Mouse (Mus musculus): ENCODE results near the gene Gm28553. TPM values are rescaled to one million over a fixed set of nuclear protein-coding genes. Genes with fewer than 3 reads are reported as not detected.
"Not testable (repeated sequence)": the region's sequence is repeated elsewhere in the genome, so short reads cannot be mapped to it uniquely, and the experiment has no call there.

Gm28553 gene
- polyA plus RNA-seq (2014; fragmentation: Nextera tagmentation; extraction: Ambion mirVana) = not detected in 2 replicates

DNA sequence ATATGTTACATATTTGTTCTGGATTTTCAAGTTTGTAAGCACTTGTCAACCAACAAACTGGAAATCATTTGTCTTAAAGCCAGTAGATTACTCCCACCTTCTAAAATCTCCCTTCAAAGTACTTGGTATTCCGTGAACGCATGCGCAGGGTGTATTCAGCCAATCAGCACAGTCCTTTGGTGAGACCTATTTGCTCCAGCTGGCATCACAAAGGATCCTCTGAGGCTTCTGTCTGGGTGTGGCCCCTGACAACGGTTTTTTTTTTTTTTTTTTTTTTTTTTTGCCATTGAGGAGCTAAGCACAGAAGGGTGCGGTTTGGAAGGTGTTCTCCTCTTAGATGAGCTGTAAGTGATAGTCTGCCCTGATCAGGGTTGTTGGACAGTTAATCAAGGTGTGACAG lies at the start of gene Gm28553:
Gene Gm28553 (plus strand): TSS at position 301 of the 400 bp plus-strand sequence.
- not testable (repeated sequence) for H3K36me3 ChIP-seq (ENCODE audit: control insufficient read depth, insufficient read depth, low read length); H3K27ac ChIP-seq (ENCODE audit: low read depth, low read length); H3K4me3 ChIP-seq (ENCODE audit: low read depth, low read length); ATAC-seq (replicated peaks; ENCODE audit: low FRiP score); DNase-seq (ENCODE audit: low spot score); H3K9me3 ChIP-seq (ENCODE audit: control insufficient read depth, low read length); H3K4me2 ChIP-seq; H3K9ac ChIP-seq (ENCODE audit: low read depth, low read length); H3K4me1 ChIP-seq (replicated peaks; ENCODE audit: control insufficient read depth, insufficient read depth, low read length); H3K27me3 ChIP-seq (replicated peaks; ENCODE audit: control insufficient read depth, insufficient read depth, low read length)
- no CpG with 5 or more reads among the region's 5 CpGs for WGBS

All from liver, embryonic 11.5 days (tissue).